Mouse (Mus musculus): Measurements from ENCODE around the gene Bicral.

DNA sequence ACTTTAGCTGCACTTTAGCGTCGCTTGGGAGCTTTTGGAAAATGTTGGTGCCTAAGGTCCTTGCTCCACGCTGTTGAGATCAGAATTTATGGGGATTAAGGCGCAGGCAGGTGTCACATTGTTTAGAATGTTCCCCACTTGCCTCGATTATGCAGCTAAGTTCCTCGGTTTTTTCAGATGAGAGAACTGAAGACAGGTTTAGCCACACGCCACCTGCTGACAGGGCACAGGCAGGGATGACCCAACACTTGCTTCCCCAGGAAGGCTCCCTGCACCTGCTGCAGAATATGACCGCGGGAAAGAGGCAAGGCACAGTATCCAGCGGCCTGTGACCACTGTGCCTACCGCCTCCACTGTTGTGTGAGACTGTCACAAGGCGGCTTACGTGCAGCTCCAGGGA lies 42.0 kb downstream of the Bicral start:
- no peak for TF ChIP-seq CTCF (IDR thresholded peaks at IDR 0.05; ENCODE audit: low read depth)
- no peak for TF ChIP-seq EP300 (IDR thresholded peaks at IDR 0.05; ENCODE audit: low read depth)

All from liver, postnatal 0 days (tissue).